Mouse (Mus musculus) kidney, embryonic 16.5 days (tissue): ENCODE data around the gene Slfn8. TPM values are rescaled to one million over a fixed set of nuclear protein-coding genes. Genes with fewer than 3 reads are reported as not detected.
"Not testable (repeated sequence)": the region's sequence is repeated elsewhere in the genome, so short reads cannot be mapped to it uniquely, and the experiment has no call there.

Experiments
- ATAC-seq: fragments of 200-750 bp; cut with Nextera tagmentation; 2 replicates; pipeline ENCODE4 v1.8.0; 2017; ENCODE audit warnings: moderate TSS enrichment; ENCODE audit not compliant: low FRiP score, low TSS enrichment
- H3K27ac ChIP-seq: fragments of 300-500 bp; sonication (generic); 2 replicates; pipeline ENCODE4 v1.5.1; 2014; ENCODE audit warnings: low read length
- H3K27me3 ChIP-seq: fragments of 300-500 bp; sonication (generic); 2 replicates; pipeline ENCODE4 v1.6.1; 2014; ENCODE audit warnings: low read length, control low read depth, mixed read lengths; ENCODE audit not compliant: insufficient read depth
- H3K36me3 ChIP-seq: fragments of 300-500 bp; sonication (generic); 2 replicates; pipeline ENCODE4 v1.6.1; 2014; ENCODE audit warnings: low read length, control low read depth, mixed read lengths; ENCODE audit not compliant: insufficient read depth
- H3K4me1 ChIP-seq: fragments of 300-500 bp; sonication (generic); 2 replicates; pipeline ENCODE4 v1.6.1; 2014; ENCODE audit warnings: low read length, control low read depth, mixed read lengths; ENCODE audit not compliant: insufficient read depth
- H3K4me2 ChIP-seq: fragments of 300-500 bp; sonication (generic); replicated peaks from 2 replicates; pipeline ENCODE4 v1.6.1; 2014; ENCODE audit warnings: low read depth, low read length
- H3K4me3 ChIP-seq: fragments of 300-500 bp; sonication (generic); 2 replicates; pipeline ENCODE4 v1.5.1; 2014; ENCODE audit warnings: mild to moderate bottlenecking, low read length
- H3K9ac ChIP-seq: fragments of 300-500 bp; sonication (generic); replicated peaks from 2 replicates; pipeline ENCODE4 v1.6.1; 2014; ENCODE audit warnings: low read length
- H3K9me3 ChIP-seq: fragments of 300-500 bp; sonication (generic); 2 replicates; pipeline ENCODE4 v1.6.1; 2016; ENCODE audit warnings: low read length, control low read depth
- WGBS: fragments of 180-500 bp; shearing (Covaris S2); extraction: QIAGEN DNeasy Blood & Tissue Kit; methylation state at CpG from one replicate; pipeline ENCODE4 v1.1.7; 2014; 5-methylcytosine and 5-hydroxymethylcytosine counted together
- polyA plus RNA-seq: library from polyadenylated mRNA; unstranded; fragments of >200 nt; fragmentation: Nextera tagmentation; extraction: Ambion mirVana; gene quantifications from 2 replicates; pipeline ENCODE4 v1.2.1, GENCODE M21; 2015

Slfn8 gene
- polyA plus RNA-seq, 1 experiment from 2014 or later, result 0.61 TPM

GRCm38 (mm10) chr11:83013356-83013755 is 7.3 kb downstream of the Slfn8 start:
- no peak overlapping the region for H3K9ac ChIP-seq
- no peaks in the 10 kb centered on the region for H3K9me3 ChIP-seq
- no peak overlapping the region for H3K27ac ChIP-seq
- H3K4me1 ChIP-seq, result no peaks in the 10 kb centered on the region
- H3K36me3 ChIP-seq, result no peaks in the 10 kb centered on the region
- no peak overlapping the region for H3K4me3 ChIP-seq
- H3K27me3 ChIP-seq, result no peaks in the 10 kb centered on the region
- no peak for ATAC-seq
- 83% methylated on average over 1 of the region's 1 CpGs for WGBS
- H3K4me2 ChIP-seq, result no peak overlapping the region

GRCm38 (mm10) chr11:82991469-82992166 is 29.0 kb downstream of the Slfn8 start, which contains the start of gene Slfn9:
Gene Slfn9, minus strand, starts transcription at chr11:82991830.
- ATAC-seq, result 0 out of 2 replicates have a peak, but pooled peaks have one; percentile 52
- peak within 1 kb of the TSS; percentile 66 for H3K4me2 ChIP-seq

GRCm38 (mm10) chr11:82990612-82991385 is 29.8 kb downstream of the Slfn8 start:
- peak; percentile 91 for ATAC-seq
- 12% methylated on average over 19 of the region's 19 CpGs for WGBS
- H3K4me3 ChIP-seq, result peak overlapping the region; percentile 53
- H3K4me2 ChIP-seq, result peak overlapping the region; percentile 66
- H3K27ac ChIP-seq, result peak overlapping the region; percentile 63; the same call in 1 of the 2 replicates
- H3K27me3 ChIP-seq, H3K9me3 ChIP-seq, H3K36me3 ChIP-seq: not testable (repeated sequence)
- H3K4me1 ChIP-seq, result peaks cover 14% of the 10 kb centered on the region; the same call in 1 of the 2 replicates
- peak overlapping the region; percentile 61 for H3K9ac ChIP-seq

More at GRCm38 (mm10) chr11:82991469-82992166, 29.0 kb downstream of the Slfn8 start, which contains the start of gene Slfn9:
- Histone ChIP-seq H3K27ac (peak within 1 kb of the TSS; percentile 63), H3K9ac (peak within 1 kb of the TSS; percentile 61), H3K4me1 (peaks cover 14% of the 10 kb centered on the region; the same call in 1 of the 2 replicates), H3K9me3 (no peaks in the 10 kb centered on the region), H3K27me3 (no peaks in the 10 kb centered on the region; the same call in 1 of the 2 replicates), H3K36me3 (no peaks in the 10 kb centered on the region), H3K4me3 (peak within 1 kb of the TSS; percentile 53)
- 4% methylated on average over 14 of the region's 14 CpGs for WGBS

- WGBS, result 35% methylated on average over 12 of the region's 12 CpGs
- no peak overlapping the region for H3K9ac ChIP-seq
- H3K9me3 ChIP-seq, result 0 out of 2 replicates have a peak, but pooled peaks cover 4% of the 10 kb centered on the region
- peak overlapping the region; percentile 53 for H3K4me3 ChIP-seq
- peaks cover 13% of the 10 kb centered on the region for H3K36me3 ChIP-seq
- peaks cover 14% of the 10 kb centered on the region; the same call in 1 of the 2 replicates for H3K4me1 ChIP-seq
- H3K4me2 ChIP-seq, result peak overlapping the region; percentile 66
- no peak overlapping the region for H3K27ac ChIP-seq
- H3K27me3 ChIP-seq, result no peaks in the 10 kb centered on the region; the same call in 1 of the 2 replicates
- 0 out of 2 replicates have a peak, but pooled peaks have one; percentile 32 for ATAC-seq
Observed at GRCm38 (mm10) chr11:82989357-82989756, 31.3 kb downstream of the Slfn8 start.

DNA sequence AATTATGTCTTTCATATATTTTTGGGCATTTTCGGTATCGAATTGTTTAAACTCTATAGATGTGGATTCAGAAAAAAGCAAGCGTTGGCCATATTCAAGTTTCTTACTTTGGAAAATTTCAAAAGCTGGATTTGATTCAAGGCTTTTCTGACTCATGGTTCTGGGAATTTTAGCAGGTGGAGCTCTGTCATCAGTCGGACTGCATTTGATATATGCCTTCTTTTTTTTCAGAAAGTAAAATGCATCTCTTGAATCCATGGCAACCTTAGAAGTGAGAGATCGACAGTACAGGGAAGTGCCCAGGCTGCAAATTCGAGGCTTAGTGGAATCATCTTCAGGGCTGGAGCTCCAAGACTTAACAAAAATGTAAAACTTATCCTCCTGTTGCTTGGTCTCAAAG is 33.0 kb downstream of the Slfn8 start:
- Histone ChIP-seq H3K4me2 (no peak overlapping the region), H3K4me3 (no peak overlapping the region), H3K27me3 (no peaks in the 10 kb centered on the region), H3K4me1 (peaks cover 14% of the 10 kb centered on the region; the same call in 1 of the 2 replicates), H3K36me3 (peaks cover 17% of the 10 kb centered on the region), H3K9me3 (0 out of 2 replicates have a peak, but pooled peaks cover 4% of the 10 kb centered on the region), H3K9ac (no peak overlapping the region), H3K27ac (no peak overlapping the region)
- ATAC-seq, result no peak
- WGBS, result 90% methylated on average over 6 of the region's 6 CpGs

GRCm38 (mm10) chr11:82983193-82983592 is 37.4 kb downstream of the Slfn8 start:
- WGBS, result 83% methylated on average over 17 of the region's 17 CpGs
- ATAC-seq, result no peak
- H3K4me1 ChIP-seq, result no peaks in the 10 kb centered on the region

DNA sequence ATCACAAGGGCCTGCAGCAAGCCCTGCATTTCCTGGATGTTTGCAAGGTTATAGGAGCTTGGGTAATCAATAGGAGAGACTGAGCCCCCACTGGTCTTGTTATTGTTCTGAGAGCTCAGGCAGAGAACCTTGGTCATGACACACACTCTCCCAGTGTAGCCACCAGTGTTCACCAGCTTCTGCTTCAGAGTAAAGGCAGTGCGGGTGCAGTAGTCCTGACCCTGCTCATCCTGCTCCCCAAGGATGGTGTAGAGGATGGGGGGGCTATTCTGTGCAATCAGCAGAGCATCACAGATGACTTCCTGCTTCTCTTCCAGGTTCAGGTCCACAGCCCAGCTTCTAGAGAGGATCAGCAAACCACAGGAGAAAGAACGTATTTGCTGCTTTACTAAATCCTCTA is 38.2 kb downstream of the Slfn8 start:
- H3K9me3 ChIP-seq, H3K4me1 ChIP-seq, ATAC-seq, H3K4me2 ChIP-seq, H3K27ac ChIP-seq, H3K9ac ChIP-seq, H3K4me3 ChIP-seq, H3K27me3 ChIP-seq: not testable (repeated sequence)
- WGBS, result 92% methylated on average over 2 of the region's 2 CpGs
- H3K36me3 ChIP-seq, result peaks cover 29% of the 10 kb centered on the region

More at GRCm38 (mm10) chr11:82983193-82983592, 37.4 kb downstream of the Slfn8 start:
- Histone ChIP-seq H3K4me3 (no peak overlapping the region), H3K9me3 (0 out of 2 replicates have a peak, but pooled peaks cover 4% of the 10 kb centered on the region), H3K27me3 (no peaks in the 10 kb centered on the region), H3K27ac (no peak overlapping the region), H3K36me3 (peaks cover 29% of the 10 kb centered on the region), H3K9ac (no peak overlapping the region), H3K4me2 (no peak overlapping the region)

- no peak overlapping the region for H3K4me3 ChIP-seq
- H3K36me3 ChIP-seq, result no peaks in the 10 kb centered on the region
- H3K27ac ChIP-seq, result no peak overlapping the region
- peaks cover 5% of the 10 kb centered on the region; the same call in 1 of the 2 replicates for H3K4me1 ChIP-seq
- H3K9ac ChIP-seq, result no peak overlapping the region
- H3K27me3 ChIP-seq, result no peaks in the 10 kb centered on the region
- no peaks in the 10 kb centered on the region for H3K9me3 ChIP-seq
- ATAC-seq, result no peak
- 25% methylated on average over 5 of the region's 5 CpGs for WGBS
- no peak overlapping the region for H3K4me2 ChIP-seq
Observed at GRCm38 (mm10) chr11:82973916-82974315, 46.7 kb downstream of the Slfn8 start.

DNA sequence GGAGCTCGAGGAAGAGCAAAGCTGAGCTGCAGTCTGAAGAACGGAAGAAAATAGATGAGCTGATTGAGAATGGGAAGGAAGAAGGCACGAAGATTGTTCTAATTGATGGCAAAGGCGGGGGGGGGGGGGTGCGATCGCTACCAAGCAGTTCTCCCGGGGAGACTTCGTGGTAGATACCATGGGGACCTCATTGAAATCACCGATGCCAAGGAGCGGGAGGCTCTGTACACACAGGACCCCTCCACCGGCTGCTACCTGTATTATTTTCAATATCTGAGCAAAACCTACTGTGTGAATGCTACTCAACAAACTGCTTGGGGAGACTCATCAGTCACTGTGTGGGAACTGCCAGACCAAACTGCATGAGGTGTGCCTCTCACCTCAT is 49.0 kb downstream of the Slfn8 start:
- WGBS, result 73% methylated on average over 10 of the region's 11 CpGs
- no peaks in the 10 kb centered on the region for H3K9me3 ChIP-seq
- no peak overlapping the region for H3K27ac ChIP-seq
- H3K4me1 ChIP-seq, result peaks cover 5% of the 10 kb centered on the region; the same call in 1 of the 2 replicates
- peak overlapping the region; percentile 51 for H3K4me2 ChIP-seq
- H3K36me3 ChIP-seq, result no peaks in the 10 kb centered on the region
- no peaks in the 10 kb centered on the region for H3K27me3 ChIP-seq
- H3K9ac ChIP-seq, result no peak overlapping the region
- ATAC-seq, result no peak
- no peak overlapping the region for H3K4me3 ChIP-seq
